Mouse (Mus musculus) NIH3T3 (cell line): Measurements from ENCODE around the gene Zfp503.

Experiments
- DNase-seq: peaks from one replicate; pipeline ENCODE4 v3.0.0-alpha.2; 2012; ENCODE audit warnings: low read depth

Zfp503 gene

DNA sequence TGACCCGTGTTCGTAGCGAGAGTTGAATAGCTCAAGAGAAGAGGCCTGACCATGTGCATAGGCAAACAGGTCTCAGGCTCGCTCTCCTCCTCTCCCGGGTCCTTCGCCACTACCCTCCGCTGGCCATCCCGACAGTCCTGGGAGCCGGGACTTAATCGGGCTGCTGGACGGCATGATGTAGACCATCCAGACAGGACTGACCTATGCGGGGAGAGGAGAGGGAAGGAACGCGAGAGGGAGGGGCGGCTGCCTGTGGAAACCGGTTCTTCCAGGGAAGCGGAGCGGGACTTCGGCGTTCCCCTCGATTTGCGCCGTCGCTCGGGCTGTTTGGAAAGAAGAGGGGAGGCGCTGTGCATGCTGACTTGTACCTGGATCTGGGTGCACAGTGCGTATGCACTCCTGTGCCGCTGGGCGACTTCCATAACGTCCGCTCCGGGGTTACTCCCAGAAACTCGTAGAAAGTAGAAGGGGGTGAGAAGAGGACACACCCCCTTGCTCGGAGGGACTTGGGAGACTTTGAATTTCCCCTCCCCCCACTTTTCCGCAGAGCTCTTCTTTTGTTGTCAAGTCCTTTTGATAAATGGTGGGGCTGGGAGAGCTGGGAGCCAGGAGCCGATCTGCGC, at the start of gene Zfp503:
TSS of gene Zfp503 (minus strand) at position 311 of the 623 bp plus-strand sequence.
- DNase-seq: peak; percentile 90

DNA sequence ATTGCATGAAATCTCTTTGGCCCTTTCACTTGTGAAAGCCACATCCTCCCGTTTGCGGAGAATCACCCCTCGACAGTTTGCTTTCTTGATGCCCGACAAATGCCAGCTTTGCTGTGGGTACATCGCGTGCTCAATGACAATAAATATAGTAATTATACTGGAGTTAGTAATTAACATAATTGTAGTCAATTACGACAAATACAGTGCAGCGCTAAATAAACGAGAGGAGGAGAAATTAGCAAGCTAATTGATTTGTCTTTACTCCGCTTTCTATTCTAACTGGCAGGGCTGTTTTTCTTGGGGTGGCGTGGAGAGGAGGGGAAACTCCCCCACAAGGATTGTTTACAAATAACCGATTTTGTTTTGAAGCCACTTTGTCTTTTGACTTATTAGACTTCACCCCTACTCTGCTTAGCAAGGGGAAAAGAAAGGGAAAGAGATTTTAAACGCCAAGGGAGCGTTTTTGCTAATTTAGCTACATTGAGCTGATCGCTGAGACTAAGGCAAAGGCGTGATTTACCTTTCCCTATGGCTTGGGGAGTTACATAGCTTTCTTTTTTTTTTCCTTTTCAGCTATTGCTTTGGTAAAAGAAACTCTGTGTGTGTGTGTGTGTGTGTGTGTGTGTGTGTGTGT, 48.2 kb upstream of the Zfp503 start:
- DNase-seq: no peak

DNA sequence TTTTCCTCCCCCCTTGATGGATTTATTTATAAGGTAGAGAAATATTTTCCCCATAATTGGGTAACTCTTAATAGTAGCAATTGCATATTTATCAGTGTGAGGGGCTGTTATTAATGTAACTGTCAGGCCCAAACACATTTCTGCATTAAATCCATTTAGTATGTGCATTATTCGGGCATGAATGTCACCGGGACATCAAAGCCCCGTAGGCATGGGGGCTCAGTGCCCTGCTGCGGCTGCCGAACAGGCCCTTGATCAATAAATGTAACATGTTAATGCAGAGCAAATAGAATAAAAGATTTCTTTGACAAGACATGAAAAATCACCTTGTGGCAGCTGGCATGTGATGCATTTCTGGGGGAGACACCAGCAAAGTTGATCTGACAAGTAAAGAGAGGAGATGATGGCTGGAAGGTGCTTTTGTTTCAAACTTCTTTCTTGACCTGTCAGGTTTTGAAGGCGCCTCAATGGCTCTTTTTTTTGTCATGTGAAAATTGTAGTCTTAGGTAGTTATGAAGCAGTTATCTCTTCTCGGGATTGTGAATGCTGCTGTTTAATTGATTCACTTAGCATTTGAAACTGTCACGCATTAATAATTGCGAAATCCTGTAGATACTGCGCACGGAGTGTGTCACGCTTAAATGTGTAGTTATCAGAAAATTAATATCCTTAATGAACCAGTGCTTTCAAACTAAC, 47.5 kb upstream of the Zfp503 start:
- no peak for DNase-seq

DNA sequence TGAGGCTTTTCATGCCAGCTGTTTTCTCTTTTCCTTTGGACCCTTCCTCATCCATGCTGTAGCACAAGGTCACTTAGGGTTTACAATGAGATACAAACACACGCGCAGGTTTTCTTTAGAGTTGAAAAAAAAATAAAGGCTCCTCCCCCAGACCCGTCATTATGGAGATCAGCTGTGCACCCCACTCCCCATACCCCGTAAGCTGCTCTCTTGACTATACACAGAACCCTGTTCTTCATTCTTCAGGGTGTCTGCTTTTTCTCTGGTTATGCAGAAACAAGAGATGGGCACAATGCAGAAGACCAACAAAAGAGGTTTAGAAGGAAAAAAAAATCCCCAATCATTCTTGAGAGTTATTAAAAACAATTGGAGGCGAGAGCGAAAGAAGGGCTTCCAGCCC, 46.9 kb upstream of the Zfp503 start:
- DNase-seq: no peak

DNA sequence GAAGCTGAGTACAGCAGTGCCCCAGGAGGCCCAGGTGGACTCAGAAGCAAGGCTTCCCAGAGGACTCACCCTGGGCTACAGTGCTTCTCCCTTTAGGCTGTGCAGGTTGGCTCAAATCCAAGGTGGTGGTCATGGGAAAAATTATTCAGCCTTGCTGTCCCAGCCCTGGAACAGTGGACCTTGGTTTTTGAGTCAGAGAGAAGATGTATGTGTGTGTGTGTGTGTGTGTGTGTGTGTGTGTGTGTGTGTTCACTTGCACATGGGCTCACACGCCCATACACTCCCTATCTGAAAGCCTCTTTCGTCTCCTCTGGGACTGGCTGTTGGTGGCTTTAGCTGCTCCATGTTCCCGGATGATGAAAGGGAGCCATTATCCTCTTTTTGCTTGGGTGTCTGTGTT, 46.5 kb upstream of the Zfp503 start:
- peak; percentile 11 for DNase-seq

DNA sequence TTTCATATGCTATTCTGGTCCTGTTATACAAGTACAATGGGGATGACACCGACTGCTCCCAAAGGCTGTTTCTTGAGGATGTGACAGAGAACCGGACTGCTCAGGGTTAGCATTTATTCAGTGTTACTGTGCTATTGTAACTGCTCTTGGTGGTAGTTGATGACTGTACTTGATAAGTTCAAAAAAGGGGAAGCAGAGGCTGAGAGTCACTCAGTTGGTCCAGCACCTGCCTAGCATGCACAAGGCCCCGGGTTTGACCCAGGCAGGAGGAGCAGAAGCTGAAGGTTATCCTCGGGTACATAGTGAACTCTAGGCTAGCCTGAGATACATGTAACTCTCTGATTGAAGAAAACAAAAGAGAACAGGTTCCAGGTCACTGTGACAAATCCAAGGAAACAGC, 34.1 kb upstream of the Zfp503 start:
- DNase-seq: no peak

DNA sequence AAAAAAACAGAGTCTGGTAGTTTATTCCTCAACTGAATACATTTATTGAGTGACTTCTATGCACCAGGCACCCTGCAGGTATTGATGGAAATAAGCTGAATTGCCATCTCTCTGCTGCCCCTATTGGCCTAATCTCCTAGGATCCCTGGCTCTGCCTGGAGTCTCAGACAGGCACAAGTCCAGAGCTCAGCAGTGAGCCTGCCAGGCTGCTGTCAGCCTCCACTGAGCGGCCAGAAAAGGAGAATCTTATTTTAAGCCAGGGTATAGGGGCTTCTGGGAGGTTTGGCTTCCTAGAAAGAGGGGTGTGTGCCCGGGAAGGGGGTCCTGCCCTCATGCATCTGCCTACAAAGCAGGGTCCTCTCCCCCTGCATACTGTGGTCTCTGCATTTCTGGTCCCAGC, 31.5 kb upstream of the Zfp503 start:
- peak; percentile 46 for DNase-seq

DNA sequence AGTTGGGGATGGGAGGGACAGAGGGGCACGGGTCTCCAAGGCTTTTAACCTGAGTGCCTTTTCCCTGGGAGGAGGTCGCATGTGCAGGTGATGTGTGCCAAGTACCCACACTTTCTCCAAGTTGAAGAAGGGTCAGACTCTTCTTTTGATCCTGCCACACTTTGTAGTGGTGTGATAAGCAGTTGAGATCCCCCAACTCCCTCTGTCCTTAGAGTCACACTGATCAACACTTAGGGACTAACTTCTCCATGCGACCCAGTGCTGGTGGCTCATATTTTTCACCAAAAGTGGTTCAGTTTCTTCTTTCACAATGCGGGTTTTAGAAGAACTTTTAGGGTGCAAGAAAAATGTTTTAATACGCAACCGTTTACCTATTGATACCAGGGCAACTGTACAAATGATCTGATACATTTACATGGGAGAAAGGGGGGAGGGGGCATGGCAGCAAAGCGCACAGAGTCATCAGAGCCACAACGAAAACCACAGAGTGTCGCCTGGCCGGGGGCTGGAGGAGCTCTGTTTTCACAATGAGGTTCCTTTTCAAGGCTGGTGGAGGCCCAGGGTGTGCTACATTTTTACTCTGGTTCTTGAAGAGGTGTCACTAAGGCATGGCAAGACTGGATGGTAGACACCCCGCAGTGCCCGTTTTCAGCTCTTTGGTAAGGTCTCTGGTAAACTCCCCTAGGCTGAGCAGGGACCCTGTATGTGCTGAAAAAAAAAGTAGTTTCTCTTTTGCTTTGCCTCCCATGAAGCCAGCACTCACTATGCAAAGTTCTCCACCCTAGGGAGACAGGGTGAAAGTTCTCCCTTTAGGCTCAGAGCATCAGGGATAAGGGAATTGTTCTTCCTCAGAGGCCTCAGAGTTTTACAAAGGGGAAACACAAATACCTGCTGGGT, 30.8 kb upstream of the Zfp503 start:
- DNase-seq: no peak

DNA sequence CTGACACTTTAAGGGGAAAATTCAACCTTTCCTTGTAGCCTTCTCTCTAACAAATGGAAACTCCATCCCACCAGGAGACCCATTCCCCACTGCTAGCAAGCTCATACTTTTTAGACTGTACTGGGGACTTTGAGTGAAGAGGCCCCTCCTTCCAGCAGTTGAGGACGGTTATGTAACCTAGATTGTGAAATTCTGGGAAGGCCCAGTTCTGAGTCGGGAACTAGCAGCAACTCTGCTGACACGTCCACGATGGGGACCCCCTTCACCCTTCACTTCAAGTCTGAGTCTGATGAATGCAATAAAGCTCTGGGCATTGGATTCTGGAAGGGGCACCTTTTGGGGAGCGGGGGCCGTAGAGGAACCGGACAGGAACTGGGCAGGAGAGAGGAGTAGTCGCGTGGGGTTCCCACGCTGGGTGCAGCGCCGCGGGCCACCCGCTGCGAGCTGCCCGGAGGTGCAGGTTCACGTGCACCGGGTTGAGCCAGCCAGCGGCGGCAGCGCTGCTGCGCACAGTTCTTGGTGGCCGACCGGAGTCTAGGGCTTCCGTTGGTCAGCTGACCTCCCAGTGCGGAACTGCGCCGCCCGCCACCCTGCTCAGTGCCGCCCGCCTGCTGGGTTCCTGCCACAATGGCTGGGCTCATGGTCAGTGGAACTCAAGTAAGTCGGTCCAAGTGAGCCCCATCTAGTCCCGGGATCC, 30.0 kb upstream of the Zfp503 start, which contains the start of gene Lrmda:
TSS of gene Lrmda (plus strand) at position 461 of the 697 bp plus-strand sequence.
- DNase-seq: peak; percentile 11

DNA sequence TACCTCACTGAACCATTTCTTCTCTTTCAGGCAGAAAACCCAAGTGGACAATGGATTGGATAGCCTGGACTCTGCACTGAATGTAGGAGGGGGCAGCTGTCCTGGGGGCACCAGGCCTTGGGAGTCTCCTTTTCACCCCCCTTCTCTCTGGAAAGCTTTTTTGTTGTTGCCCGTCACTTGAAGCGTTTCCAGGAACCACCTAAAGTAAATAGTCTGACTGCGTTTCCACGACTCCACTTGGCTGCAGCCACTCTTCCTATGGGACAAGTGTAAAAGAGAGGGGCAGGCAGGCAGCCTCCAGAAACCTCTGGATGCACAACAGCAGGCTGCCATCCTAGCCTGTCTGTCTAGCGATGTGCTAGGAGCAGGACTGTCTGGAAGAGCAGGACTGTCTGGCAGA, 27.6 kb upstream of the Zfp503 start:
- no peak for DNase-seq

DNA sequence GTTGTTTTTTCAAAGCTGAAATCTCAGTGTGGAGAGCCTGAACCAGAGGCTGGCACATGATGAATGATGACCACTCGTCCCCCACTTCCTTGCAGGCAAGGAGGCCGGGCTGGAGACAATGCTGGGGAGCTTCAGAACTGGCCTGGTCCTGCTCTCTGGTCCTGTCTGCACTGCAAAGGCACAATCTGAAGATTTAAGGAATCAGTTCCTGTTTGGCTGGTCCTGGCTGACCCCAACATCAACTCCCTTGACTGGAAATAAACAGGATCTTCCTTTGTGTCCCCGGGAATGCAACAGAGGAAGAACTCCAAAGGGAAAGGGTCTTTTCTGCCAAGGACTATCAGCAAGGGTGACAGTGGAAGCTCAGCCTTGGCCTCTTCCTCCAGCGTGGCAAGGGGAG, 25.4 kb upstream of the Zfp503 start:
- DNase-seq: no peak

DNA sequence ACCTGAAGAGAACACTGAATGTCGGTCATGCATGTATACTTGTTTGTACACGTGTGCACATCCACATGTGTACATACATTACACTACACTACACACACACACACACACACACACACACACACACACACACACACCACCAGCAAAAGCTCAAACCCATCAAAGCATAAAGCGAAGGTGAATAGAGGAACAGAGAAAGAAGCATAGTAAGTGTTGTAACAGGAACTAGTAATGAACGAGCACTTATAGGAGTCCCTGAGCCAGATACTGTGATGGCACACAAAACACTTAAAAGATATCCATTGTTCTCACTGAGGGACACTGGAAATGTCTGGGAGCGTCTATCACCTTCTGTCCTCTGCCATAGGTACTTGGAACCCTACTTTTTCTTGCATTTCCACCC, 24.9 kb upstream of the Zfp503 start:
- no peak for DNase-seq

DNA sequence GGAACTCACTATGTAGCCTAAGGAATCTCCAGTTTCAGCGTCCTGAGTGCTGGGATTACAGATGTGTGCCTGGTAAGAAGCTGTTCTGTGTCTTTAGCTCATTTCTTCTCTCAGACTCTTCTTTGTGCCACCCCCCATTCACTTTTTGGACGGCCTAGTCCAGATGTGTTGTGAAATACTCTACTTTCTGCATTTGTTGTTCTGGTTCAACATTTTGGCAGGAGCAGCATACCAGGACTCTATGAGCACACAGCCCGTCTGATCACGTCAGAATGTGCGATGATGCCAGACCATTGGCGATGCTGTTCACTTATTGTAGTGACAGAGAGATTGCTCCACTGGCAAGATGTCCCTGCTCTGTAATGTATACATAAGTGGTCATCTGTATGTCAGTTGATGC, 17.6 kb upstream of the Zfp503 start:
- DNase-seq: peak; percentile 57

DNA sequence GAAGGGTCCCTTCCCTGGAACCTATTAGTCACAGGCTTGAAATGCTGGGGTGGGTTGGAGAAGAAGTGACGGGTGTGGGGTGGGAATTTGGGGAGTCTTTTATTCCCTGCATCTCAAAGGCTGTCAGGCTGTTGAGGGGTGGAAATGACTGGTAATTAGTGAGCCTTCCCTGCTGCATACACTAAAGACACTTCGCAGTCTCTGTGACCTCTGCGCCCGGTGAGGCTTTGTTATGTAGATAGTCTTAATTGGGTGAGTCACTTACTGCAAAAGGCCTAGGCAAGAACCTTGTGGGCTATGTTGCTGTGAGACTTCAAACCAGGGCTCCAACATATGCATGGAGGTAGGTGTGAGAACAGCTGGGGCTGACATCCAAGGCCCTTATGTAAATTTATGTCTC, 15.5 kb upstream of the Zfp503 start:
- no peak for DNase-seq

DNA sequence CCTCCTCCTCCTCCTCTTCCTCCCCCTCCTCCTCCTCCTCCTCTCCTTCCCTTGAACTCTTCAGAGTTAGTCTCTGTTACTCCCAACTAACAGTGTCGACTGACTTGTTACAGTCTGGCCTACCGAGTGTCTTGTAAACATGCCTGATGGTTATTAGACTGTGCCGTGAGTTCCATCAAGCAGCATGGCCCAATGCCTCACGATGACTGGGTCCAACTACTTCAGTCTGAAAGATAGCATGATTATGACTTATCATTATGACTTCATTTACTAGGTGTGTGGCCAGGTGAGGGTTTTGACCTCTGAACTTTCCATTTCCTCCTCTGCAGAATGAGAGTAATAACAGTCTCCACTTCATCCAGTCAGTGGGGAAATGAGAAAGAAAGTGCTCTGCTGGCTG, 14.2 kb upstream of the Zfp503 start:
- no peak for DNase-seq

DNA sequence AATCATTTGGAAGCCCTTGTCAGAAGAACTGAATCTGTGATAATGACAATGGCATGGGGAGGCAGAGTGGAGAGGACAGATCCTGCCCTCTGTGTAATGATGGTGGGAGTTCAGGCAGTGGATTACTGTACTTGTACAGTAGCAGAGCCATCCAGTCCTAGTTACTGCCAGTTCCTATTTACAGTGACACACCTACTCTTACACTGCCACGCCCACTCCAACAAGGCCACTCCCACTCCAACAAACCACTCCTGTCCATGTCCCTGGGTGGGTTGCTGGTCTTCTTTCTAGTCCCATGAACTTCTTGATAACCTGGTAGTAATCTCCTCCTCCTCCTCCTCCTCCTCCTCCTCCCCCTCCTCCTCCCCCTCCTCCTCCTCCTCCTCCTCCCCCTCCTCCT, 13.8 kb upstream of the Zfp503 start:
- no peak for DNase-seq

DNA sequence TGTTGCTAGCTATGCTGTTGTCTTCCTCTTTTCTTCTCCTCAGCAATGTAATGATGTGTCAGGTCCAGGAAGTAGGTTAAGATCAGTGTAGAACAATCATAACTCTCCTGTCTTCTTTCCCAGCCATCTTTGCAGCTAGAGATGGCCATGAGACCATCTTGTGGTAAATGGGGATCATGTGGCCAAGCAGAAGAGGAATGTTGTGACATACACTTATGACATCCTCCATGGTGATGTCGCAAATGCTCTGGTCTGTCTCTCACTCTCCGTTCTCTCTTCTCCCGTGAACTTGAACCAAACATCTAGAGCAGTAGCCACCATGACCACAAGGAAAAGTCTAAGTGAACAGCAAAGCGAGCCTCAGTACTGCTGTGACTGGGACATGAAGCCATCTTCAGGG, 10.2 kb upstream of the Zfp503 start:
- no peak for DNase-seq

DNA sequence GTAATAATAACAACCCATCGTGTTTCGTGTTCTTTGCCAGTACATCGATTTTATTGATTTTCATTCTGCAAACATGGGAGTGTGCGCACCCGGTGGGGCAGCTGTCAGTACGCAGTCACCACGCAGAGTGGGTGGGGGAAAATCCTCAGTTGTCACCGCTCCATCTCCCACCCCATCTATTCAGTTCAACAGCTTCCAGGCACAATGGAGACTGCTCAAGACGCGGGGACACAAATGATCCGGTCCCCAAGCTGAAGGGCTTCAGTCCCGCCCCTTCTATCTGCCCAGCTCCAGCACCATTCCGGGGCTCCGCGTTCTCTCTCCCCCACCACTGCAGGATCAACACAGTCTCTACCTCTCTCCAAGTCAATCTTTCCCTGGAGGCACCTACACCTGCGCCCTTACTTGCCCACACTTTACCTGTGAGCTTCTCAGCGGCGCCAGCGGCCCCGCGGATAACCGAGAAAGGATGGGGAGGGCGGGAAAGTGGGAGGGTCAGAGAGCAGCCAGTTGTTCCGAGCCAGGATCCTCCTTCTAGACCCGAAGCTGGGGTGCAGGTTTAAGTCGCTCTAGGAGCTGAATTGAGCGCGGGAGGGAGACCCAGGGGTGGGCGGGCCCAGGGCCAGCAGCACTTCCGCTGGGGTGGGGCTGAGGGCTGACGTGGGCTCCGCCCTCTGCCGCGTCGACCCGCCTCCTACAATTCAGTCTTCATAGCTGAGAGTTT, 5.8 kb upstream of the Zfp503 start:
- DNase-seq: peak; percentile 94

DNA sequence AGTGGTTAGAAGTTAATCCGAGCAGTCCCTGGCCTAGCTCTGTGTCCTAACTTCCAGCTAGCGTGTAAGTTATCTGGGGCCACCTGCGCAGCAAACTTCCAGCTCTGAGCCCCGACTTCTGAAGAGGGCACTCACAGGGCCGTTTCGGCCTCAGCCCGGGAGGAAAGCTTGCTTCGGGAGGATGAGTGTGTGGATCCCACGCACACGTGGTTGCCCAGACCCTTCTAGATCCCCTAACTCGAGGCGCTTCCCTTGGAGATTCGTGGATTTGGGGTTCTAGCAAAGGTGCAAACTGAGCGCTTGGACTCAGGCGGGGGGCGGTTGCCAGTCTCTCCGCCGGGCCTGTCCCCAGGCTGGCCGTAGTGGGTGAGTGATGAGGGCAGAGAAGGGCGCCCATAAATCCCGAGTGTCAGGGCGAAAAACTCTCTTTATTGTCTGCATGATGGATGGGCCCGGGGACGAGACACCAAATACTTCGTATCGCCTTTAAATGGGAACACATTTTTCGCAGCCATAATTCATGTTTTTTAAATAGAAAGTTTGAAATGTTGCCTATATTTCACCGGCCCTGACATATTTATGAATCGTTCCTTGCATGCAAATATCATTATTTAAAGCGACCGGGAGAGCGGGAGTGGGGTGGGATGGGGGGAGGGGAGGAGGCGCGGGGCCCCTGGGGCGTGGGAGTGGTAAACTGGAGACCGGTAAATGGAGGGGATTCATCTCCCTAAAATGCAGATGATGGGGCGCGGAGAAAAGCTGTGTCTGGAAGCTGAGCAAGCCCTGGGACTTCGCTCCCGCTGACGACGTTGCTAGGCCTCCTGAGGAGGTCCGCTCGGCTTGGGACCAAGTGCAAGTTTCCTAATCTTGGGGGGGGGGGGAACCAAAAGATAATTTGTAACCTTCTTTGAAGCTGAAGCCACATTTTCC, 4.9 kb upstream of the Zfp503 start:
- peak; percentile 88 for DNase-seq
